Mouse (Mus musculus) neural tube, embryonic 13.5 days (tissue): Measurements from ENCODE around the gene Ptpn3. TPM values are rescaled to one million over a fixed set of nuclear protein-coding genes. Genes with fewer than 3 reads are reported as not detected.
"Not testable (repeated sequence)": the region's sequence is repeated elsewhere in the genome, so short reads cannot be mapped to it uniquely, and the experiment has no call there.

Source experiments
- ATAC-seq: fragments of 200-750 bp; cut with Nextera tagmentation; 2 replicates; pipeline ENCODE4 v1.8.0; 2017; ENCODE audit warnings: low read depth, mild to moderate bottlenecking, moderate TSS enrichment, moderate library complexity
- H3K27ac ChIP-seq: fragments of 300-500 bp; sonication (generic); replicated peaks from 2 replicates; pipeline ENCODE4 v1.5.1; 2015; ENCODE audit warnings: moderate library complexity, mild to moderate bottlenecking, inconsistent platforms
- H3K27me3 ChIP-seq: fragments of 300-500 bp; sonication (generic); 2 replicates; pipeline ENCODE4 v1.6.1; 2015; ENCODE audit warnings: mild to moderate bottlenecking, inconsistent platforms
- H3K36me3 ChIP-seq: fragments of 300-500 bp; sonication (generic); 2 replicates; pipeline ENCODE4 v1.6.1; 2015; ENCODE audit warnings: mild to moderate bottlenecking, inconsistent platforms
- H3K4me1 ChIP-seq: fragments of 300-500 bp; sonication (generic); replicated peaks from 2 replicates; pipeline ENCODE4 v1.6.1; 2015; ENCODE audit warnings: inconsistent platforms
- H3K4me2 ChIP-seq: fragments of 300-500 bp; sonication (generic); 2 replicates; pipeline ENCODE4 v1.6.1; 2015; ENCODE audit warnings: inconsistent platforms, mild to moderate bottlenecking, moderate library complexity
- H3K4me3 ChIP-seq: fragments of 300-500 bp; sonication (generic); 2 replicates; pipeline ENCODE4 v1.5.1; 2015; ENCODE audit warnings: mild to moderate bottlenecking, inconsistent platforms
- H3K9ac ChIP-seq: fragments of 300-500 bp; sonication (generic); 2 replicates; pipeline ENCODE4 v1.6.1; 2015; ENCODE audit warnings: moderate library complexity, mild to moderate bottlenecking, inconsistent platforms
- H3K9me3 ChIP-seq: fragments of 300-500 bp; sonication (generic); 2 replicates; pipeline ENCODE4 v1.6.1; 2016; ENCODE audit warnings: inconsistent platforms
- WGBS: fragments of 180-500 bp; shearing (Covaris S2); methylation state at CpG from one replicate; pipeline ENCODE4 v1.1.7; 2015; 5-methylcytosine and 5-hydroxymethylcytosine counted together
- polyA plus RNA-seq: library from polyadenylated mRNA; unstranded; fragments of >200 nt; fragmentation: Nextera tagmentation; extraction: Ambion mirVana; gene quantifications from 2 replicates; pipeline ENCODE4 v1.2.1, GENCODE M21; 2015

The Ptpn3 gene
- polyA plus RNA-seq, 1 experiment from 2014 or later, result 6.9 TPM

GRCm38 (mm10) chr4:57273532-57274502 lies 27.8 kb downstream of the Ptpn3 start:
- Histone ChIP-seq H3K4me1 (peaks cover 23% of the 10 kb centered on the region), H3K4me3 (no peak overlapping the region), H3K36me3 (no peaks in the 10 kb centered on the region), H3K4me2 (no peak overlapping the region), H3K9me3 (no peaks in the 10 kb centered on the region), H3K27ac (0 out of 2 replicates have a peak overlapping the region, but pooled peaks have one; percentile 9), H3K9ac (no peak overlapping the region), H3K27me3 (no peaks in the 10 kb centered on the region)
- 46% methylated on average over 15 of the region's 15 CpGs for WGBS
- no peak for ATAC-seq

GRCm38 (mm10) chr4:57270991-57271390 lies 30.6 kb downstream of the Ptpn3 start:
- Histone ChIP-seq H3K4me1 (peaks cover 23% of the 10 kb centered on the region), H3K27me3 (no peaks in the 10 kb centered on the region), H3K9ac (no peak overlapping the region), H3K9me3 (no peaks in the 10 kb centered on the region), H3K27ac (no peak overlapping the region), H3K4me3 (no peak overlapping the region), H3K4me2 (no peak overlapping the region), H3K36me3 (no peaks in the 10 kb centered on the region)
- 89% methylated on average over 8 of the region's 8 CpGs for WGBS
- no peak for ATAC-seq

DNA sequence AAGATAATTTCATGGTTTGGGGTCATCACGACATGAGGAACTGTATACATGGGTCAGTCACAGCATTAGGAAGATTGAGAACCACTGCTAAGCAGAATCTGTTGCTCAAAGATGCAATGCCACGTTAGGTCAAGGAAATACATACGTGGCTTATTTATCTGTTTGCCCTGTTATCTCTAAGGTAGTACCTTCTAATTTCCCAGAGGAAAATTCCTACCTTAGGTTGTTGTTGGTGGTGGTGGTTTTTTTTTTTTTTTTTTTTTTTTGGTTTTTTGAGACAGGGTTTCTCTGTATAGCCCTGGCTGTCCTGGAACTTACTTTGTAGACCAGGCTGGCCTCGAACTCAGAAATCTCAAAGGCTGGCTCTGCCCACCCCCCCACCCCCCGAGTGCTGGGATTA lies 31.1 kb downstream of the Ptpn3 start:
- H3K27ac ChIP-seq, H3K4me2 ChIP-seq, H3K27me3 ChIP-seq, H3K9ac ChIP-seq, H3K36me3 ChIP-seq, H3K9me3 ChIP-seq, H3K4me3 ChIP-seq, ATAC-seq: not testable (repeated sequence)
- WGBS, result 92% methylated on average over 5 of the region's 5 CpGs
- H3K4me1 ChIP-seq, result peaks cover 19% of the 10 kb centered on the region

GRCm38 (mm10) chr4:57269344-57269743 lies 32.3 kb downstream of the Ptpn3 start:
- Histone ChIP-seq H3K4me2 (no peak overlapping the region), H3K27me3 (no peaks in the 10 kb centered on the region), H3K9ac (no peak overlapping the region), H3K4me1 (peaks cover 10% of the 10 kb centered on the region), H3K27ac (no peak overlapping the region), H3K36me3 (no peaks in the 10 kb centered on the region), H3K9me3 (no peaks in the 10 kb centered on the region), H3K4me3 (no peak overlapping the region)
- WGBS, result 91% methylated on average over 10 of the region's 10 CpGs
- ATAC-seq, result no peak

DNA sequence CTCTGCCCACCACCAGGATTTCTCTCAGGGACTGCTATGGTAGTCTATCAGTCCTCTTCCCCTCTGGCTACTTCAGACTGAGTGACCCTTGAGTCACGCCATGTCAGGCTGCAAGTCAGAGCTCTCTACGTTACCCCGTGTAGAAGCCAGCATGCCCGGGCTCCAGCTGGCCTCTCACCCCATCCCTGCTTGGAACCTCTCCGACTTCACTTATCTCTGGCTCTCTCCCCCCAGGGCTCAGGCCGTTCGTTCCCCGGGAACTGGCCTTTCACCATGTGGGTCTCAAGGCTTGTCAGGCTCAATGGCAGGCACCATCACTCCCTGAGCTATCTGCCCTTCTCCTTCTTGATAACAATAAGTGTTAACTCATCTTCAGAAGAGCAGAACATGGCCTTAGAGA lies 33.3 kb downstream of the Ptpn3 start:
- H3K9ac ChIP-seq, result no peak overlapping the region
- H3K27me3 ChIP-seq, result no peaks in the 10 kb centered on the region
- H3K4me1 ChIP-seq, result no peaks in the 10 kb centered on the region
- no peak overlapping the region for H3K27ac ChIP-seq
- no peak for ATAC-seq
- H3K9me3 ChIP-seq, result no peaks in the 10 kb centered on the region
- H3K4me3 ChIP-seq, result no peak overlapping the region
- H3K36me3 ChIP-seq, result no peaks in the 10 kb centered on the region
- H3K4me2 ChIP-seq, result no peak overlapping the region
- WGBS, result 86% methylated on average over 8 of the region's 8 CpGs

DNA sequence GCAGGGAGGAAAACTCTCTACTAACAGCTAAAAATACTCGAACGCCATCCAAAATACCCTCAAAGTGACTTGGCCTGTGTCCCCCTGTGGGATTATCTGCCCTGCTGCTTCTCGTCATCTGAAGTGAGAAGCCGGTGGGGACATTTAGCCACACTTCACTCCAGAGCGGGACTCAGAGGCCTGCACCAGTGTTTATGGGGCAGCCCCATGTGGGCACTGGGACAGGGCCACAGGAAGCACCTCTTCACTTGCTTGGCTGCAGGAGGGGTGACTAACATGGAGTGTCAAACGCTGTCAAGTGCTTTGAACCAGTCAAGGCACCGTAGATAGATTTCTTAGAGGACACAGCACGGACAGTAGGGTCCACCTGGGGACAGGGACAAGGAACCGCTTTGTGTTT lies 35.2 kb downstream of the Ptpn3 start:
- Histone ChIP-seq H3K36me3 (no peaks in the 10 kb centered on the region), H3K27ac (no peak overlapping the region), H3K4me3 (no peak overlapping the region), H3K9ac (no peak overlapping the region), H3K4me1 (no peaks in the 10 kb centered on the region), H3K4me2 (no peak overlapping the region), H3K27me3 (no peaks in the 10 kb centered on the region), H3K9me3 (no peaks in the 10 kb centered on the region)
- 88% methylated on average over 9 of the region's 9 CpGs for WGBS
- no peak for ATAC-seq

DNA sequence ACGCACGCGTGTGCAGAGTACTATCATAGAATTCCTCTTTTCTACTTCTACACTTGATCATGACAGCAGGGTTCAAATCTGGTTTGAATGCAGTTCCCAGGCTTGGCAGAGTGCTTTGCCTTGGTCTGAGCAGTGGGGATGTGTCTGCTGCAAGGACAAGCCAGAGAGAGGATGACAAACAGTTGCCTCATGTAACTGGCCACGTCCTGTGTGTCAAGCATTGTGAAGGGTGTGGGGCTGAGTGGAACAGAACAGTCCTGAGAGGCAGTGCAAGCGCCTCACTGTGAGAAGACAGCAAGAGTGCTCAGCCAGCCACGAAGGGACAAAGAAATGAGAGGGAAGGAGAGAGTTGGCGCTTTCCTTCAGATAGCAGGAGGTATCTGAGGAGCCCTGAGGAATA lies 37.9 kb downstream of the Ptpn3 start:
- peaks cover 1% of the 10 kb centered on the region; the same call in 1 of the 2 replicates for H3K4me1 ChIP-seq
- 83% methylated on average over 7 of the region's 7 CpGs for WGBS

DNA sequence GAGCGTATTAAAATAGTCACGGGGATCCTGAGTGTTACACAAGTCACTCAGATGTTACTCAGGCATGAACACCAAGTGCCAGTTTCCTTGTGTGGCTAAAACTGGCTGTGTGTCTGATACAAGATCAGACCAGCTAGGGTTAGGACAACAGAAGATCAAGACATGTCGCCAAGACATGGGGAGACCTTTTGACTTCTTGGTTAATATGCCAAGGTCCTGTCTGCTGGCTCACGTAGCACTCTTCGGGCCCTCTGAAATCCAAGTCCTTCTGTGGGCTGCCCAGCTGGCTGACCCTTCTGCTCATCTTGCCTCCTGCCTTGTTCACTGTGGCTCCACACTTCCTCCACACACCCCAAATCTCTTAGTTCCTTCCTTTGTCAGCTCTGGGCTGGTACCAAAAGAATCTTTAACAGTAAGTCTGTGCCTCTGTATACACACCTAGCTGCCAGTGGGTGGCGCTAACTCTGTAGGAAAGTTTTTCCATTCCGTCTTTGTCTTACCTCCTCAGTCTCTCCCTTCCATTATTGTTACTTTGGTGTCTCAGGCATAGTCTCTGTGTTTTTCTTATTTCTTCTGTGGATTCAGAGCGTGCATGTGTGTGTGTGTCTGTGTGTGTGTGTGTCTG lies 38.5 kb downstream of the Ptpn3 start:
- no peaks in the 10 kb centered on the region for H3K9me3 ChIP-seq
- no peak overlapping the region for H3K27ac ChIP-seq
- H3K4me3 ChIP-seq, result no peak overlapping the region
- WGBS, result 75% methylated on average over 8 of the region's 8 CpGs
- H3K27me3 ChIP-seq, result no peaks in the 10 kb centered on the region
- H3K36me3 ChIP-seq, result no peaks in the 10 kb centered on the region
- ATAC-seq, result no peak
- no peak overlapping the region for H3K4me2 ChIP-seq
- no peak overlapping the region for H3K9ac ChIP-seq
- peaks cover 7% of the 10 kb centered on the region for H3K4me1 ChIP-seq

More for the DNA sequence above, 37.9 kb downstream of the Ptpn3 start:
- no peak overlapping the region for H3K27ac ChIP-seq
- no peak overlapping the region for H3K9ac ChIP-seq
- H3K4me2 ChIP-seq, result no peak overlapping the region
- no peaks in the 10 kb centered on the region for H3K36me3 ChIP-seq
- no peaks in the 10 kb centered on the region for H3K27me3 ChIP-seq
- H3K4me3 ChIP-seq, result no peak overlapping the region
- no peaks in the 10 kb centered on the region for H3K9me3 ChIP-seq
- ATAC-seq, result no peak

DNA sequence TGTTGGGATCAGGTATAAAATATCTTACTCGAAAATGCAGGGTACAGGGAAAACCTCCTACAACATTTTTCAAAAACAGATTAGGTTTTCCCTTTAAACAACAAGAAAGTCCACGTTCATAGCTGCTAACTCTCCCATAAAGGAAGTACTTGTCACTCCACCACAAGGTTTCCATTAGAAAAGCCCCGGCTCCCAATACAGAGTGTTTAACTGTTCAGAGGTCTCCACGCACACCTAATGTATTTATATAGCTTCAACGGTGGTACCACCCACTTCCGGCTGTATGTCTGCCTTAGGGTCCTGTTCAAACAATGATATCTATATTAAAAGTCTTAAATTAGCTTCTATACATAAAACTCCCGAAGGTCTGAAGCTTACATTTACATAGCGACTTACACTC lies 39.2 kb downstream of the Ptpn3 start:
- H3K9ac ChIP-seq, result no peak overlapping the region
- no peak overlapping the region for H3K4me3 ChIP-seq
- no peaks in the 10 kb centered on the region for H3K27me3 ChIP-seq
- 83% methylated on average over 8 of the region's 8 CpGs for WGBS
- H3K4me1 ChIP-seq, result peaks cover 13% of the 10 kb centered on the region
- H3K27ac ChIP-seq, result no peak overlapping the region
- H3K4me2 ChIP-seq, result no peak overlapping the region
- no peak for ATAC-seq
- no peaks in the 10 kb centered on the region for H3K9me3 ChIP-seq
- H3K36me3 ChIP-seq, result no peaks in the 10 kb centered on the region

DNA sequence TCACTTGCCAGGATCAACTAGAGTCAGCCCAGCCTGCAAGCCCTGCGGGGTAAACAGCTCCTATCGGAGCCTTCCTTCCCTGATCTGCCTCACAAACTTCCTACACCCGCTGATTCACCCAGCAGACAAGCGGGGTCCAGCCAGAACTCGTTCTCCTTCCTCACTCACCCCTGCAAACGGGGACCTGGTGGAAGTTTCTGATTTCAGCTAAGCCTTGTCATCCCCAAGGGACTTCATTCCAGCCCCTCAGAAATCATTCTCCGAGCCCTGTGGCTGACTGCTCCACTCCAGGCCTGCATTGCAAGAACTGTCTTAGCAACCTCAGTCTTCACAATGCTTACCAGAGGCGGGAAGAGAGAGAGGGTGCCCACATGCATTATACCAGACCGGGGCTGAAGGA lies 39.8 kb downstream of the Ptpn3 start:
- H3K9me3 ChIP-seq, result no peaks in the 10 kb centered on the region
- H3K4me2 ChIP-seq, result no peak overlapping the region
- no peak overlapping the region for H3K27ac ChIP-seq
- 63% methylated on average over 9 of the region's 9 CpGs for WGBS
- H3K36me3 ChIP-seq, result no peaks in the 10 kb centered on the region
- peaks cover 13% of the 10 kb centered on the region for H3K4me1 ChIP-seq
- no peak overlapping the region for H3K9ac ChIP-seq
- no peaks in the 10 kb centered on the region for H3K27me3 ChIP-seq
- no peak for ATAC-seq
- H3K4me3 ChIP-seq, result no peak overlapping the region

DNA sequence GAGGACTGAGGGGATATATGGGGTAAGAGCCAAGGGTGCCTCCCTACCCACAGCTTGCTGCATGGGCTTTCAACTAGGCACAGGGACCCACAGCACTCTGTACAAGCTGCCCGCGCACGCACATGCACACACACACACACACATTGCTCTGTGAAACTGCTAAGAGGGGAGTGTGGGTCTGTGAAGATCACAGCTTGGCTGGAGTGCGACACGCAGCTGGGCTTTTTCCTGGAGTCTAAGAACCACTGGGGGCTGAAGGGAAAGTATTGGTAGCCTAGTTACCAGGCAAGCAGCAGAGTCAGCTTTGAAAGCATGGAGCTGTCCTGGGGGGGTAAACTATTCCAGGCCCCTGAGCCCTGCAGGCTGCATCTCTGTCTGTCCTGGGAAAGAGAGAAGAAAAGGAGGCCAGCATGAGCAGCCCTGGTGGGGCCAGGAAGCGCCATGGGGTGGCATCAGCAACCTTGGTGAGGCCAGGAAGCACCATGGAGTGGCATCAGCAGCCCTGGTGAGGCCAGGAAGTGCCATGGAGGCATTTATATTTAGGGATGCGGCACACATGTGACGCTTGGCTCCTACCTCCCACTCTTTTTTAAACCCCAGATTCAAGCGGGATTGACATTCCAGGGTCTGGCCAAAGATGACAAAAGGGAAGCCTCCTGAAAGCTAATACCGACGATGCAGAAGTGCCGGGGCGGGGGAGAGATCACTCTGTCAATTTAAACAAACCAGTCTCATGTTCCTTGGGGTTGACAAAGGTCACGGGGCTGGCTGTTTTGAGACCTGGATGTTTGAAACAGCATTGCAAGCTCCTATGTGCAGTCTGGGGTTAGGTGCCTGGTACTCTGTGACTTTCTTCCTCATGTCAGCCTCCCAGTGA lies 43.2 kb downstream of the Ptpn3 start:
- H3K4me3 ChIP-seq, result no peak overlapping the region
- H3K9me3 ChIP-seq, result no peaks in the 10 kb centered on the region
- peaks cover 13% of the 10 kb centered on the region for H3K4me1 ChIP-seq
- no peaks in the 10 kb centered on the region for H3K27me3 ChIP-seq
- H3K27ac ChIP-seq, result peak overlapping the region; percentile 38; the same call in 1 of the 2 replicates
- H3K9ac ChIP-seq, result peak overlapping the region; percentile 8; the same call in 1 of the 2 replicates
- ATAC-seq, result no peak; the same call in 1 of the 2 replicates
- 50% methylated on average over 14 of the region's 14 CpGs for WGBS
- no peaks in the 10 kb centered on the region for H3K36me3 ChIP-seq
- H3K4me2 ChIP-seq, result no peak overlapping the region

DNA sequence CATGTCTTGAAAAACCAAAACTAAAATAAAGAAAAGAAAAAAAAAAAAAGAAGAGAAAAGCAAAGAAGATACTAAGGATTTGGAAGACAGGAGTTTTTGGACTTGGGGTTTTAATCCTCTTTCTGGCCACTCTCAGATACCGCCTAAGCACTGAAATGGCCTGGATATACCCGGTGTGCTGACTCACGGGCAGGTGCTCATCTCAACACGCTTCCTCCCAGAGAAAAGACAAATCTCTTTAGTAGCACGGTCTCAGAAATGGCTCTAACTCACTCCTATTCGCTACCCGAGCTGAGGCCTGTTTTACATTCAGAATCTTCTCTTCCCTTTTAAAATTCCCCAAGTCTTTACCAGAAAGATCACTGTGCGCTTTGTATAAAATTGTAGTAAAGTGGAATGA lies 44.2 kb downstream of the Ptpn3 start:
- no peaks in the 10 kb centered on the region for H3K27me3 ChIP-seq

More for the DNA sequence above, 44.2 kb downstream of the Ptpn3 start:
- H3K4me3 ChIP-seq, result no peak overlapping the region
- peaks cover 13% of the 10 kb centered on the region for H3K4me1 ChIP-seq
- H3K27ac ChIP-seq, result no peak overlapping the region
- no peaks in the 10 kb centered on the region for H3K36me3 ChIP-seq
- H3K9ac ChIP-seq, result no peak overlapping the region
- no peak overlapping the region for H3K4me2 ChIP-seq
- 89% methylated on average over 8 of the region's 8 CpGs for WGBS
- no peak for ATAC-seq
- H3K9me3 ChIP-seq, result no peaks in the 10 kb centered on the region
